Mouse (Mus musculus): ENCODE data around the gene Card6. TPM values are rescaled to one million over a fixed set of nuclear protein-coding genes. Genes with fewer than 3 reads are reported as not detected.

Card6 gene
- polyA plus RNA-seq, 1 experiment from 2014 or later: 1.7 TPM

DNA sequence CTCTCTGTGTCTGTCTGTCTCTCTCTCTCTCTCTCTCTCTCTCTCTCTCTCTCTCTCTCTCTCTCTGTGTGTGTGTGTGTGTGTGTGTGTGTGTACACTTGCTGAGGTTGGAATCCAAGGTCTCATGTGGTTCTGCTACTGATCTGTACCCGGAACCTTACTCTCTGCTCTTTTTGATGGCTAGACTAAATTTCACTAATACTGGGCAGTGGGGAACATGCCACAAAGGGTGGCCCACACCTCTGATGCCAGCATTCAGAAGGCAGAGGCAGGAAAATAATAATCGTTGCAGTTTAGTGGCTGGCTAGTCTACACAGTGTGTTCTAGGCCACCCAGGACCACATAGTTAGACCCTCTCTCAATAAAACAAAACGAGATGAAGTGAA lies 309 bp upstream of the Card6 start:
- 80% methylated on average over 3 of the region's 3 CpGs for WGBS
- Histone ChIP-seq H3K9ac (ENCODE audit: low read depth, low read length) (no peak overlapping the region), H3K36me3 (ENCODE audit: control insufficient read depth, insufficient read depth, low read length) (no peaks in the 10 kb centered on the region), H3K27me3 (ENCODE audit: control insufficient read depth, insufficient read depth, low read length) (no peaks in the 10 kb centered on the region), H3K4me1 (ENCODE audit: control insufficient read depth, insufficient read depth, low read length) (no peaks in the 10 kb centered on the region), H3K4me3 (ENCODE audit: low read length) (no peak overlapping the region), H3K27ac (ENCODE audit: low read depth, low read length) (peak overlapping the region; percentile 43; the same call in 1 of the 2 replicates), H3K9me3 (ENCODE audit: control insufficient read depth, low read length) (no peaks in the 10 kb centered on the region), H3K4me2 (replicated peaks; ENCODE audit: low read depth, low read length) (no peak overlapping the region; the same call in 1 of the 2 replicates)
- no peak for ATAC-seq (ENCODE audit: low FRiP score, low TSS enrichment)

DNA sequence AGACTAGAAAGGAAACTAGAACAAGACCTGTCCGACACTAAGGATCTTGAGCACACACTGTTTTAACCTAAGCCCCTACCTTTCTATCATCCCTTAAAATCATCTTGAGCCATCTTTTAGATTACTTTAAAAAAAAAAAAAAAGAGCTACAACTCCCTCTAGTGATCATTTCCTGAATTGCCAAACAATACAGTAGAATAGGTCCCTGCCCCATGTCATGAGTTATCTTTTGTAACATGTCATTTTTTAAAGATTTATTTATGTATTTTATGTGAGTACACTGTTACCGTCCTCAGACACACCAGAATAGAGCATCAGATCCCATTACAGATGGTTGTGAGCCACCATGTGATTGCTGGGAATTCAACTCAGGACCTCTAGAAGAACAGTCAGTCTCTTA lies 2.0 kb downstream of the Card6 start:
- WGBS: 52% methylated on average over 2 of the region's 2 CpGs
- H3K27me3 ChIP-seq (ENCODE audit: control insufficient read depth, insufficient read depth, low read length): no peaks in the 10 kb centered on the region

DNA sequence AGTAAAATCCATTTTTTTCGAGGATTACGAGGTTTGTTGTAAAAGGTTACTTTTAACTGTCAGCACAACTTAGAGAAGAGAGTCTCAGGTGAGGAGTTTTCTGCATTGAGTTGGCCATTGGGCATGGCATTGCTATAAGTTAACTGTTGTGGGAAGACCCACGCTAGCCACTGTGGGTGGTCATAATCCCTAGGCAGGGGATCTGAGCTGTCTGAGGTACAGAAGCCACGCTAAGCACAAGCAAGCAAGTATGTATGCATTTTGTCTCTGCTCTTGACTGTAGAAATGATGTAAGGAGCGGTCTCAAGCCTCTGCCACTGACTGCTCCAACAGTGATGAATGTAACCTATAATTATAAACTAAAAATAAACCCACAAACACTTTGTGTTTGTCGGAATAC lies 2.4 kb downstream of the Card6 start:
- H3K9ac ChIP-seq (ENCODE audit: low read depth, low read length): no peak overlapping the region
- H3K9me3 ChIP-seq (ENCODE audit: control insufficient read depth, low read length): no peaks in the 10 kb centered on the region
- no peaks in the 10 kb centered on the region for H3K4me1 ChIP-seq (ENCODE audit: control insufficient read depth, insufficient read depth, low read length)
- WGBS: 80% methylated on average over 6 of the region's 6 CpGs
- ATAC-seq (ENCODE audit: low FRiP score, low TSS enrichment): no peak
- no peak overlapping the region for H3K27ac ChIP-seq (ENCODE audit: low read depth, low read length)
- no peaks in the 10 kb centered on the region for H3K27me3 ChIP-seq (ENCODE audit: control insufficient read depth, insufficient read depth, low read length)
- H3K4me2 ChIP-seq (replicated peaks; ENCODE audit: low read depth, low read length): no peak overlapping the region
- no peak overlapping the region for H3K4me3 ChIP-seq (ENCODE audit: low read length)
- no peaks in the 10 kb centered on the region for H3K36me3 ChIP-seq (ENCODE audit: control insufficient read depth, insufficient read depth, low read length)

More for the DNA sequence above, 2.0 kb downstream of the Card6 start:
- Histone ChIP-seq H3K9ac (ENCODE audit: low read depth, low read length) (no peak overlapping the region), H3K27ac (ENCODE audit: low read depth, low read length) (no peak overlapping the region), H3K4me1 (ENCODE audit: control insufficient read depth, insufficient read depth, low read length) (no peaks in the 10 kb centered on the region), H3K36me3 (ENCODE audit: control insufficient read depth, insufficient read depth, low read length) (no peaks in the 10 kb centered on the region), H3K9me3 (ENCODE audit: control insufficient read depth, low read length) (no peaks in the 10 kb centered on the region), H3K4me2 (replicated peaks; ENCODE audit: low read depth, low read length) (no peak overlapping the region), H3K4me3 (ENCODE audit: low read length) (no peak overlapping the region)
- ATAC-seq (ENCODE audit: low FRiP score, low TSS enrichment): no peak

DNA sequence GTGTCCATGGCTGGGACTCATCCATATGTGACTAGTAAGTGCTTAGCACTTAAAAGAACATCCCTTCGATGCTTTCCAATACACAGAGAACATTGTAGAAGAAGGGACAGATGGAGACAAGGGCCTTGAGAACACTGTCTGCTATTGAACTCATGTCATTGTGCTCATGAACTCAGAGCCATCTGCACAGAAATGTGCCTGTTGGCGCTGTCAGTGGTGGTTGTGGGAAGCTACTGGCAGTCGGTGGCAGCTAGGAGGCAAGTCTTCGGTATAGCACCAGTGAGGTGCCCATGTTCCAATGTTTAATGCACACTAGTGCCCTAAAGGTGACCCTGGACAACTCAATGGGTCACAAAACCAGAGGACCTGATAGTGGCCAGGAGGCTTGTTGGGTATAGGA lies 6.0 kb downstream of the Card6 start:
- H3K36me3 ChIP-seq (ENCODE audit: control insufficient read depth, insufficient read depth, low read length): no peaks in the 10 kb centered on the region
- no peaks in the 10 kb centered on the region for H3K27me3 ChIP-seq (ENCODE audit: control insufficient read depth, insufficient read depth, low read length)
- H3K4me2 ChIP-seq (replicated peaks; ENCODE audit: low read depth, low read length): no peak overlapping the region
- WGBS: 97% methylated on average over 4 of the region's 4 CpGs
- H3K9me3 ChIP-seq (ENCODE audit: control insufficient read depth, low read length): no peaks in the 10 kb centered on the region
- no peak overlapping the region for H3K27ac ChIP-seq (ENCODE audit: low read depth, low read length)
- H3K4me1 ChIP-seq (ENCODE audit: control insufficient read depth, insufficient read depth, low read length): no peaks in the 10 kb centered on the region
- H3K9ac ChIP-seq (ENCODE audit: low read depth, low read length): no peak overlapping the region
- ATAC-seq (ENCODE audit: low FRiP score, low TSS enrichment): no peak
- H3K4me3 ChIP-seq (ENCODE audit: low read length): no peak overlapping the region

DNA sequence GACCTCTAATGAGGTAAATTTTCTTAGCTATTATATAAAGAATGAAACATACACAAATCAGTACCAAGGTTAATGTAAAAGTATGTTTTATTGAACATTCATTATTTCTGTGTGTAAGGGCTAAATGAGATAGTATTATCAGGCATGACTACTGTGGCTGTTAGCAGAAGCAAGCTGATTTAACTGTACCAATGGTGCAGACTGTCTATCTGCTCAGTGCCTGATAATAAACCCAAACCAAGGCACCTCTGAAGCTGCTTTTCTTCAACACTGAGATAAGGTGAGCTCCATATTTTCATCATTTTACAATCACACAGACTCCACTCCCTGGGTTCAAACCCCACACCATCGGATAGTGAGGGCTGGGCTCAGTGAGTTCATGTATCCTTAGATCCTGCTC lies 11.0 kb downstream of the Card6 start:
- Histone ChIP-seq H3K27me3 (ENCODE audit: control insufficient read depth, insufficient read depth, low read length) (no peaks in the 10 kb centered on the region), H3K36me3 (ENCODE audit: control insufficient read depth, insufficient read depth, low read length) (no peaks in the 10 kb centered on the region), H3K4me3 (ENCODE audit: low read length) (no peak overlapping the region), H3K9me3 (ENCODE audit: control insufficient read depth, low read length) (no peaks in the 10 kb centered on the region), H3K27ac (ENCODE audit: low read depth, low read length) (no peak overlapping the region), H3K4me1 (ENCODE audit: control insufficient read depth, insufficient read depth, low read length) (no peaks in the 10 kb centered on the region), H3K9ac (ENCODE audit: low read depth, low read length) (no peak overlapping the region), H3K4me2 (replicated peaks; ENCODE audit: low read depth, low read length) (no peak overlapping the region)
- no peak for ATAC-seq (ENCODE audit: low FRiP score, low TSS enrichment)
- 92% methylated on average over 1 of the region's 1 CpGs for WGBS

DNA sequence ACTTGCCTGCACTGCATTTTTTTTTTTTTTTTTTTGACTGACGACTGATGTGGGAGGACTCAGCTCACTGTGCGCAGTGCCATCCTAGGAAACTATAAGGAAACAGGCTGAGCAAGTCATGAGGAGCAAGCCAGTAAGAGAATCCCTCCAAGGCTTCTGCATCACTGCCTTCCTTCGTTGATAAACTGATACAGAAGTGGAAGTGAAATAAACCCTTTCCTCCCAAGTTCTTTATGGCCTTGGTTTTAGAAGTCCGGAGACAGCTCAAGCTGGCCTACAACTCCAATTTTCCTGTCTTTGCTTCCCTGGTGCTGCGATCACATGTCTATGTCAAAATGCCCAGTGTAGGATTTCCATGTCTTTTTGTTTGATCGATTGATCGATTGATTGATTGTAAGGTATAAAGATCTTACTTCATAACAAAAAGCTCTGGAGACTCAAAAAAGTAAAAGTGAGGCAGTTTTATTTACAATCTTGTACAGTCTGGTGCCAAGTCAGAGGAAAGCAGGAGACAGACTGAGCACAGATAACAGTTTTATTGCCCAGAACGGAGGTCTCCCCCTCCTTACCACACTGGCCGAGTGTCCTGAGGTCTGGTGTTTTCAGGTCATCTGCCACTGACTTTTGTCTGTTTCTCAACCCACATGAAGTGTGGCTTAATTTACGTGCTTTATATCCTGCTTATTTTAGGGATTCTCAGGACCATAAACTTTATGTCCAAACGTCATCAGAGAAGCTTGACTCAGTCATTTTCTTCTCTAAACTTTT lies 12.6 kb downstream of the Card6 start:
- Histone ChIP-seq H3K9ac (ENCODE audit: low read depth, low read length) (no peak overlapping the region), H3K36me3 (ENCODE audit: control insufficient read depth, insufficient read depth, low read length) (no peaks in the 10 kb centered on the region), H3K4me3 (ENCODE audit: low read length) (no peak overlapping the region), H3K27me3 (ENCODE audit: control insufficient read depth, insufficient read depth, low read length) (no peaks in the 10 kb centered on the region), H3K27ac (ENCODE audit: low read depth, low read length) (no peak overlapping the region), H3K9me3 (ENCODE audit: control insufficient read depth, low read length) (no peaks in the 10 kb centered on the region), H3K4me1 (ENCODE audit: control insufficient read depth, insufficient read depth, low read length) (no peaks in the 10 kb centered on the region), H3K4me2 (replicated peaks; ENCODE audit: low read depth, low read length) (no peak overlapping the region)
- WGBS: 43% methylated on average over 11 of the region's 11 CpGs
- ATAC-seq (ENCODE audit: low FRiP score, low TSS enrichment): peak; percentile 94

DNA sequence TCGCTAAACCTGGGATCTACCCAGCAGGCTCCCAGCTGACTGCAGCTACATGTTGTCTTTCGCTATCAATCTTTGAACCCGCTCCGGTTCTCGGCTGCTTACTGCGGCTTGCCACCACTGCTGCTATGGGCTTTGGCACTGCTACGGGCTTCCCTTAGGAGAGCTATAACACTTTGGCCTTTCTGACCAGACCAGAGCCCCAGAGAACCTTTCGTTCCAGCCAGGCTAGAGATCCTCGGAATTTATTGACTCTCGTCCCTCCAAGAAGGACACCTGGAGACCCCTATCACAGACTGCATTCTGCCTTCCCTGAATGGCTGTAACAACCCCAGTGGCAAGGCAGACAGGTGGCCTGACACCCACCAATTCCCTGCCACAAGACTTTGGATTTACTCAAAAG lies 18.2 kb downstream of the Card6 start:
- ATAC-seq (ENCODE audit: low FRiP score, low TSS enrichment): no peak

DNA sequence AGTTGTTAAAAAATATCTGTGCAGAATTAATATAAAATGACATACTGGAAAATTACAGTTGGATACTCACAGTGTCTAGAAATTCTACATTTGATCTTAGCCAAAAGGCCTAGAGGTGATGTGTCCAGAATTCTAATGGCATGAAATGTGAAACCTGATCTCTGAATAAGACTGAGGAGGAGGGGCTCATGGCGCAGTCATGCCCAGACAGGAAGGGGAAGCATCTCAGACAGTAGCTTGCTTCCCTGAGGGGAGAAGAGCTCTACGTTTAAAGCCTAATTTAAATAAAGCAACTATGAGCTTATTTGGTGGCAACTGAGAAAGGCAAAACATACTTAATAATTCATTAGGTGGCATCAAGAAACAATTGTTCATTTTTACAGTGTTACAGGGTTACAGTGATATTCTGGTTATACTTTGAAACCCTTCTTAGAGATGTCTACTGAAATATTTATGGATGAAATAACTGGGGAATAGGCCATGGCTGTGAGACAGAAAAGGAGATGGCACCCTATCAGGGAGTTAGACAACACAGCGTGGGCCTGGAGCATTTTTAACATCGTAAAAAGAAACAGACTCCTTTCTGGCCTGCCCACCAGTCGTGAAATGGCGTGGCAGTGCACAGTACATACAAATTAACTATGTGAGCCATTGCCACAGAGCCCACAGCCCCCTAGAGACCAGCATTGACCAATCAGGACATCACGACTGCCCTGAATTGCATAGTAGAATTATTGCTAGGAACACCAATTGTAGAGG lies 19.3 kb downstream of the Card6 start:
- Histone ChIP-seq H3K4me1 (ENCODE audit: control insufficient read depth, insufficient read depth, low read length) (no peaks in the 10 kb centered on the region), H3K4me2 (replicated peaks; ENCODE audit: low read depth, low read length) (no peak overlapping the region), H3K4me3 (ENCODE audit: low read length) (no peak overlapping the region), H3K27ac (ENCODE audit: low read depth, low read length) (no peak overlapping the region), H3K36me3 (ENCODE audit: control insufficient read depth, insufficient read depth, low read length) (no peaks in the 10 kb centered on the region), H3K9me3 (ENCODE audit: control insufficient read depth, low read length) (peaks cover 5% of the 10 kb centered on the region; the same call in 1 of the 2 replicates), H3K27me3 (ENCODE audit: control insufficient read depth, insufficient read depth, low read length) (no peaks in the 10 kb centered on the region), H3K9ac (ENCODE audit: low read depth, low read length) (no peak overlapping the region)
- ATAC-seq (ENCODE audit: low FRiP score, low TSS enrichment): no peak
- 59% methylated on average over 7 of the region's 7 CpGs for WGBS

More for the DNA sequence above, 18.2 kb downstream of the Card6 start:
- Histone ChIP-seq H3K27me3 (ENCODE audit: control insufficient read depth, insufficient read depth, low read length) (no peaks in the 10 kb centered on the region), H3K4me1 (ENCODE audit: control insufficient read depth, insufficient read depth, low read length) (no peaks in the 10 kb centered on the region), H3K27ac (ENCODE audit: low read depth, low read length) (no peak overlapping the region), H3K36me3 (ENCODE audit: control insufficient read depth, insufficient read depth, low read length) (no peaks in the 10 kb centered on the region), H3K9ac (ENCODE audit: low read depth, low read length) (no peak overlapping the region), H3K9me3 (ENCODE audit: control insufficient read depth, low read length) (no peaks in the 10 kb centered on the region), H3K4me2 (replicated peaks; ENCODE audit: low read depth, low read length) (no peak overlapping the region), H3K4me3 (ENCODE audit: low read length) (no peak overlapping the region)
- 83% methylated on average over 10 of the region's 10 CpGs for WGBS

DNA sequence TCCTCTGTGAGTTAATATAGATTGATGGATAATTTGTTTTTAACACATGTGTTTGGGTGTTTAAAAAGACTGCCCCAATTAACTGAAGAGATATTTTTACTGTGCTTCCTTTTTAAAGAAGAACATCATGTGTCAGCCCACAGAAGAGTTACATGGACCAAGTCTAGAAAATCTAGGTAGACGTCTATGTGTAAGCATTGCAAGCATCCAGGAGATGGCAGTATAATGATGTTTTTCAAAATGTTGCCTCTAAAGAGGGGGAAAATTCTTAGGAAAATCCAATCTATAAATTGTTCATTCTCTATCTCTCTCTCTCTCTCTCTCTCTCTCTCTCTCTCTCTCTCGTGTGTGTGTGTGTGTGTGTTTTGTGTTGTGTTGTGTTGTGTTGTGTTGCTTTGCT lies 22.2 kb downstream of the Card6 start:
- Histone ChIP-seq H3K4me3 (ENCODE audit: low read length) (no peak overlapping the region), H3K9me3 (ENCODE audit: control insufficient read depth, low read length) (peaks cover 5% of the 10 kb centered on the region; the same call in 1 of the 2 replicates), H3K27ac (ENCODE audit: low read depth, low read length) (no peak overlapping the region), H3K9ac (ENCODE audit: low read depth, low read length) (no peak overlapping the region), H3K4me1 (ENCODE audit: control insufficient read depth, insufficient read depth, low read length) (no peaks in the 10 kb centered on the region), H3K27me3 (ENCODE audit: control insufficient read depth, insufficient read depth, low read length) (no peaks in the 10 kb centered on the region), H3K4me2 (replicated peaks; ENCODE audit: low read depth, low read length) (no peak overlapping the region), H3K36me3 (ENCODE audit: control insufficient read depth, insufficient read depth, low read length) (no peaks in the 10 kb centered on the region)
- WGBS: 6% methylated on average over 2 of the region's 2 CpGs
- no peak for ATAC-seq (ENCODE audit: low FRiP score, low TSS enrichment)
